Mouse (Mus musculus): ENCODE measurements at regions not wholly inside any gene's neighbourhood (a gene's known extent, or its start where the extent isn't known, plus 50 kb on each side); places are given as distances from the start of the nearest gene placed in this dataset.

- ATAC-seq (ENCODE audit: low read depth), result no peak
- peaks cover 5% of the 10 kb centered on the region; the same call in 1 of the 2 replicates for H3K9me3 ChIP-seq (ENCODE audit: control insufficient read depth, low read length)
- no peak overlapping the region for H3K4me3 ChIP-seq (ENCODE audit: low read depth, low read length)
- no peaks in the 10 kb centered on the region for H3K4me1 ChIP-seq (ENCODE audit: control insufficient read depth, insufficient read depth, low read length)
- no peak overlapping the region for H3K4me2 ChIP-seq (ENCODE audit: low read depth, low read length)
- no peak overlapping the region for H3K27ac ChIP-seq (replicated peaks; ENCODE audit: low read depth, low read length)
- 65% methylated on average over 8 of the region's 8 CpGs for WGBS
- H3K27me3 ChIP-seq (replicated peaks; ENCODE audit: control insufficient read depth, insufficient read depth, low read length), result no peaks in the 10 kb centered on the region
- no peak overlapping the region for H3K9ac ChIP-seq (ENCODE audit: low read depth, low read length)
- DNase-seq (ENCODE audit: low spot score), result no peak
- H3K36me3 ChIP-seq (ENCODE audit: control insufficient read depth, insufficient read depth, low read length), result no peaks in the 10 kb centered on the region
Measured at GRCm38 (mm10) chr9:61186541-61187420, 185.4 kb upstream of the Tle3 start.

DNA sequence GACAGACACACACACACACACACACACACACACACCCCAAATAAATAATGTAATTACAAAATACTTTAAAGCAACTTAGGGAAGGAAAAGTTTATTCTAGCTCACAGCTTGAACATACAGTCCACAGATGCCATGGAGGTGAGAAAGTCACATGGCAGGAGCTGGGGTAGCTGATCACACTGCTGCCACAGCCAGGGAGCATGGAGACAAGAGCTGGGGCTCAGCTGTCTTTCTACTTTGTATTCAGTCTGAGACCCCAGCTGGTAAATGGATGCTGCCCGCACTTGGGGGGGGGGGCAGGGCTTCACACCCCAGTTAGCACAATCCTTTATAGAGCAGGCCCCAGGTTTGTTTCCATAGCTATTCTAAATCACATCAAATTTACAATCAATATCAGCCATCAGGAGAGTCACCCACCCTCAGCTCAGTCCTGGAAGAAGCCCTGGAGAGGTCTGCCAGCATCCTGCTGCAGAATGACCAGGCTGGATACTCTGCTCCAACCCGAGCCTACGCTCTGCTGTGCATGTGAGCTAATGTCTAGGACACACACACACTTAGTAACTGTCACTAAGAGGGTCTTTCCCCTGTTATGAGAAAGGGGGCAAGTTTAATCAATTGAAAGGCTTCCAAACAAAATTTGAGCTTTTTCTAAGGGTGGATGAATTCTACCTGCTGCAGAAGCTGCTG is 184.3 kb upstream of the Tle3 start:
- ATAC-seq (ENCODE audit: low read depth), result no peak
- H3K27me3 ChIP-seq (replicated peaks; ENCODE audit: control insufficient read depth, insufficient read depth, low read length), result no peaks in the 10 kb centered on the region
- 72% methylated on average over 3 of the region's 3 CpGs for WGBS
- no peak for DNase-seq (ENCODE audit: low spot score)
- peaks cover 5% of the 10 kb centered on the region; the same call in 1 of the 2 replicates for H3K9me3 ChIP-seq (ENCODE audit: control insufficient read depth, low read length)
- no peaks in the 10 kb centered on the region for H3K4me1 ChIP-seq (ENCODE audit: control insufficient read depth, insufficient read depth, low read length)
- H3K4me2 ChIP-seq (ENCODE audit: low read depth, low read length), result no peak overlapping the region
- no peak overlapping the region for H3K27ac ChIP-seq (replicated peaks; ENCODE audit: low read depth, low read length)
- no peak overlapping the region for H3K9ac ChIP-seq (ENCODE audit: low read depth, low read length)
- H3K4me3 ChIP-seq (ENCODE audit: low read depth, low read length), result no peak overlapping the region
- no peaks in the 10 kb centered on the region for H3K36me3 ChIP-seq (ENCODE audit: control insufficient read depth, insufficient read depth, low read length)

DNA sequence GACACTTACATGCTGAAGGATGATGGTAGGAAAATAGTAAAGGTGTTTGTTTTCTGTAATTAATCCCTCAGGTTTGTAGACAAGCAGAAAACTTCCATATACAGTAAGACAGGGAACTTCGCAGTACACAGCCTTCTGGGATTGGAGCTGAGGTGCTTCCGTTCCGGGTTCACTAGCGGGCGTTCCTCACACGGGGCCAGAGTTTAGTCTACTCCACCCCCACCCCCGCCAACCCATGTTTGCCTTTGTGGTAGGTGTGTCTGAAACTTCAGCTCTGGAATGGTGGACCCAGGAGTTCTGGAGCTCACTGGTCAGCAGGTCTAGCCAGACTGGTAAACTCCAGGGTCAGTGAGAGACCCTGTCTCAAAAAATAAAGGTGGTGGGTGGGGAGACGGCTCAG is 182.9 kb upstream of the Tle3 start:
- Histone ChIP-seq H3K36me3 (ENCODE audit: control insufficient read depth, insufficient read depth, low read length) (no peaks in the 10 kb centered on the region), H3K9me3 (ENCODE audit: control insufficient read depth, low read length) (peaks cover 5% of the 10 kb centered on the region; the same call in 1 of the 2 replicates), H3K4me2 (ENCODE audit: low read depth, low read length) (no peak overlapping the region), H3K4me3 (ENCODE audit: low read depth, low read length) (no peak overlapping the region), H3K27ac (replicated peaks; ENCODE audit: low read depth, low read length) (no peak overlapping the region), H3K27me3 (replicated peaks; ENCODE audit: control insufficient read depth, insufficient read depth, low read length) (no peaks in the 10 kb centered on the region), H3K9ac (ENCODE audit: low read depth, low read length) (no peak overlapping the region), H3K4me1 (ENCODE audit: control insufficient read depth, insufficient read depth, low read length) (no peaks in the 10 kb centered on the region)
- DNase-seq (ENCODE audit: low spot score), result no peak
- no peak for ATAC-seq (ENCODE audit: low read depth)
- 87% methylated on average over 8 of the region's 8 CpGs for WGBS

DNA sequence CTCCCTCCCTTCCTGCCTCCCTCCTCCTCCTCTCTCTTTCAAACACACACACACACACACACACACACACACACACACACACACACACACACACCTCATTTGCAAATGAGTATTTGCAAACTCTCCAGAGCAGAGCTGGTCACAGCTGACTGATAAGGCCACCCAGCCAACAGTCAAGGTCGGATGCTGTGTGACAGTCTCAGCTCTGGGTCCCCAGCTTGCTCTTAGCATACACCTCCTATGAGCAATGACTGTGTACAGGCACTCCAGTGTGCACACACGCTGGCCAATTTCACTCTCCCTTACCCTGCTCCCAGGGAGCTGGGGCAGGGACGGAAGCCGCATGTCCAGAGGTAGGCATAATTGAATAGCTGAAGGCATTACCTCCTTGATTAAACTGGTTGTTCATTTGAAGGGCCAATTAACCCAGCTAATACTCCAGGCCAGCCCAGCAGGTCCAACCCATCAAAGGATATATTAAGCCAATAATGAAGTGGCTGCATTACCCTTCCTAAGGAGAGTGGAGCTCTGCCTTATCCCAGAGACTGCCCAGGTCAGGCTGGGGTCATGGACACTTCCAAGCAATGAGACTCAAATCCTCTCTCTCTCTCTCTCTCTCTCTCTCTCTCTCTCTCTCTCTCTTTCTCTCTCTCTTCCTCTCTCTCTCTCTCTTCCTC is 173.0 kb upstream of the Tle3 start:
- no peak overlapping the region for H3K4me2 ChIP-seq (ENCODE audit: low read depth, low read length)
- DNase-seq (ENCODE audit: low spot score), result no peak
- H3K27me3 ChIP-seq (replicated peaks; ENCODE audit: control insufficient read depth, insufficient read depth, low read length), result no peaks in the 10 kb centered on the region
- H3K4me1 ChIP-seq (ENCODE audit: control insufficient read depth, insufficient read depth, low read length), result peaks cover 8% of the 10 kb centered on the region
- H3K36me3 ChIP-seq (ENCODE audit: control insufficient read depth, insufficient read depth, low read length), result no peaks in the 10 kb centered on the region
- no peak overlapping the region for H3K9ac ChIP-seq (ENCODE audit: low read depth, low read length)
- 56% methylated on average over 4 of the region's 4 CpGs for WGBS
- no peak overlapping the region for H3K4me3 ChIP-seq (ENCODE audit: low read depth, low read length)
- H3K27ac ChIP-seq (replicated peaks; ENCODE audit: low read depth, low read length), result no peak overlapping the region
- no peaks in the 10 kb centered on the region for H3K9me3 ChIP-seq (ENCODE audit: control insufficient read depth, low read length)
- no peak for ATAC-seq (ENCODE audit: low read depth)

- 22% methylated on average over 8 of the region's 8 CpGs for WGBS
- Histone ChIP-seq H3K4me1 (ENCODE audit: control insufficient read depth, insufficient read depth, low read length) (peaks cover 8% of the 10 kb centered on the region), H3K36me3 (ENCODE audit: control insufficient read depth, insufficient read depth, low read length) (no peaks in the 10 kb centered on the region), H3K9me3 (ENCODE audit: control insufficient read depth, low read length) (no peaks in the 10 kb centered on the region), H3K9ac (ENCODE audit: low read depth, low read length) (no peak overlapping the region), H3K27ac (replicated peaks; ENCODE audit: low read depth, low read length) (no peak overlapping the region), H3K27me3 (replicated peaks; ENCODE audit: control insufficient read depth, insufficient read depth, low read length) (no peaks in the 10 kb centered on the region), H3K4me3 (ENCODE audit: low read depth, low read length) (no peak overlapping the region), H3K4me2 (ENCODE audit: low read depth, low read length) (no peak overlapping the region)
- ATAC-seq (ENCODE audit: low read depth) (0 out of 2 replicates have a peak, but pooled peaks have one; percentile 31), DNase-seq (ENCODE audit: low spot score) (peak; percentile 28)
Measured at GRCm38 (mm10) chr9:61199891-61200290, 172.3 kb upstream of the Tle3 start.

GRCm38 (mm10) chr9:61200295-61200955 is 171.7 kb upstream of the Tle3 start:
- Histone ChIP-seq H3K4me2 (ENCODE audit: low read depth, low read length) (no peak overlapping the region), H3K27ac (replicated peaks; ENCODE audit: low read depth, low read length) (no peak overlapping the region), H3K4me3 (ENCODE audit: low read depth, low read length) (no peak overlapping the region), H3K9ac (ENCODE audit: low read depth, low read length) (no peak overlapping the region), H3K27me3 (replicated peaks; ENCODE audit: control insufficient read depth, insufficient read depth, low read length) (no peaks in the 10 kb centered on the region), H3K9me3 (ENCODE audit: control insufficient read depth, low read length) (no peaks in the 10 kb centered on the region), H3K4me1 (ENCODE audit: control insufficient read depth, insufficient read depth, low read length) (peaks cover 8% of the 10 kb centered on the region), H3K36me3 (ENCODE audit: control insufficient read depth, insufficient read depth, low read length) (no peaks in the 10 kb centered on the region)
- ATAC-seq (ENCODE audit: low read depth), result no peak
- WGBS, result 30% methylated on average over 5 of the region's 5 CpGs
- DNase-seq (ENCODE audit: low spot score), result no peak

GRCm38 (mm10) chr9:61205049-61205448 is 167.1 kb upstream of the Tle3 start:
- no peaks in the 10 kb centered on the region for H3K9me3 ChIP-seq (ENCODE audit: control insufficient read depth, low read length)
- 67% methylated on average over 8 of the region's 8 CpGs for whole genome bisulfite sequencing
- DNase-seq (ENCODE audit: low spot score) (no peak), ATAC-seq (ENCODE audit: low read depth) (no peak)
- no peak overlapping the region for H3K27ac ChIP-seq (replicated peaks; ENCODE audit: low read depth, low read length)
- no peak overlapping the region for H3K4me3 ChIP-seq (ENCODE audit: low read depth, low read length)
- no peak overlapping the region for H3K4me2 ChIP-seq (ENCODE audit: low read depth, low read length)
- peaks cover 6% of the 10 kb centered on the region for H3K4me1 ChIP-seq (ENCODE audit: control insufficient read depth, insufficient read depth, low read length)
- no peaks in the 10 kb centered on the region for H3K36me3 ChIP-seq (ENCODE audit: control insufficient read depth, insufficient read depth, low read length)
- H3K27me3 ChIP-seq (replicated peaks; ENCODE audit: control insufficient read depth, insufficient read depth, low read length), result no peaks in the 10 kb centered on the region; the same call in 1 of the 2 replicates
- H3K9ac ChIP-seq (ENCODE audit: low read depth, low read length), result no peak overlapping the region

DNA sequence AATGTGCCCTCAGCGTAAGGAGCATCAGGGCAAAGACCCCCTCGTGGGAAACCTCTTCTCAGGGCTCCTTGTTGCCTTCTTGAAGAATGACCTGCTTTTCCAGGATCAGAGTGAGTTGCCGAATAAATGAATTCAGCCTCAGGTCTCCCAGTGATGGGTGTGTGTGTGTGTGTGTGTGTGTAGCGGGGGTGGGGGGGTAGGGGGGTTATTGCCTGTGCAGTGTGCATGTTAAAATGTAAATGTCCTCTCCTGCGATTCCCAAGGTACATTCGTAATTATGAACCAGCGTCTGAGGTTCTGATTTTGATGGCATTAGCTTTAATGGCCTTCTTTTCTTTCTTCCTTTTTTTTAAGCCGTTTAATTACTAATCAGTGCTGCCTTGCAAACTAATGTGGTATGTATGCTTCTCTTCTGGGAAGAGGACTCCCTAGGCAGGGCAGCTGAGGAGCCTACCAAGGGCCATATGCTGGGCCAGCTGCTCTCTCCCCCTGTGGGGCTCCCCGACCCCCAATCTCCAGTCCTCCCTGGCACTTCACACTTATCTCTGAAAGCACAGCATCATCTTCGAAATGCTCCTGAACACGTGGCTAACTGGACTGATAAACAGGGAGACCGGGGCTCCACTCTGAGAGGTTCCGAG is 165.3 kb upstream of the Tle3 start:
- no peaks in the 10 kb centered on the region for H3K9me3 ChIP-seq (ENCODE audit: control insufficient read depth, low read length)
- no peaks in the 10 kb centered on the region; the same call in 1 of the 2 replicates for H3K27me3 ChIP-seq (replicated peaks; ENCODE audit: control insufficient read depth, insufficient read depth, low read length)
- no peak overlapping the region for H3K9ac ChIP-seq (ENCODE audit: low read depth, low read length)
- ATAC-seq (ENCODE audit: low read depth), result no peak
- H3K4me1 ChIP-seq (ENCODE audit: control insufficient read depth, insufficient read depth, low read length), result no peaks in the 10 kb centered on the region
- H3K36me3 ChIP-seq (ENCODE audit: control insufficient read depth, insufficient read depth, low read length), result no peaks in the 10 kb centered on the region
- no peak for DNase-seq (ENCODE audit: low spot score)
- WGBS, result 67% methylated on average over 13 of the region's 13 CpGs
- H3K27ac ChIP-seq (replicated peaks; ENCODE audit: low read depth, low read length), result no peak overlapping the region
- H3K4me3 ChIP-seq (ENCODE audit: low read depth, low read length), result no peak overlapping the region
- H3K4me2 ChIP-seq (ENCODE audit: low read depth, low read length), result no peak overlapping the region

All from embryonic facial prominence, embryonic 14.5 days (tissue).